ENCODE assay signal across 13 mouse cellular contexts in the genomic region with DNA sequence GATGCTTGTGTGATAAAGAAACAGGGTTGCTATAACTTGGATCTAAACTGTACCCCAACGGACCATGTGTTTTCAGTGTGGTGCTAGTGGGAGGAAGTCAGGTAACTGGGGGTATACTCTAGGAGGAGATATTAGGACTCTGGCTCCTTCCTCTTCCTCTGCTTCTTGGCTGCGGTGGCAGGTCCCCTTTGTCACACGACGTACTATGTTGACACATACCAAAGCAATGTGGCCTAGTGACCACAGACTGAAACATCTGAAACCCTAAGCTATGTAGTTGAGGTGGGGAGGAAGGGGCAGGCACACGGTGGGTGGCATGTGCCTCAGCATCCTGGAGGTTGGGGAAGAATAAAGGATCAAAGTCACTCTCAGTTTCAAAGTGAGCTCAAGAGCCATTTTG. TPM values are rescaled to one million over a fixed set of nuclear protein-coding genes. Genes with fewer than 3 reads are reported as not detected.
A peak's percentile ranks its signal among the peaks of the same experiment; 100 is the strongest.
DNase-seq lines count a peak whose midpoint lies in the region; ATAC-seq lines count a peak whose summit lies in the region.
"Had no signal": no experiment of that assay in that cellular context is flagged by ENCODE, and none has a peak within 500 bp of the region (broad histone marks: within the 10 kb centered on the region; RNA-seq: fewer than 3 reads in every experiment).

No protein-coding gene starts in this region.

- H3K4me3 ChIP-seq in kidney, embryonic 15.5 days (replicated peaks) = no peak overlapping the region
- H3K4me3 ChIP-seq in brown adipose tissue, adult 24 weeks (ENCODE audit: insufficient read depth, low read depth, low read length) = no peak overlapping the region
- H3K4me3 ChIP-seq in intestine, embryonic 16.5 days (ENCODE audit: low read length) = no peak overlapping the region
- H3K4me3 ChIP-seq: lung, embryonic 15.5 days; midbrain, embryonic 12.5 days had no signal

- H3K9me3 ChIP-seq in kidney, embryonic 15.5 days (replicated peaks) = no peaks in the 10 kb centered on the region
- no peaks in the 10 kb centered on the region for H3K9me3 ChIP-seq in intestine, embryonic 16.5 days (ENCODE audit: control insufficient read depth, low read length)
- H3K9me3 ChIP-seq: lung, embryonic 15.5 days; midbrain, embryonic 12.5 days had no signal

- H3K27ac ChIP-seq in kidney, embryonic 15.5 days = peak overlapping the region; percentile 89
- peak overlapping the region; percentile 83 for H3K27ac ChIP-seq in brown adipose tissue, adult 24 weeks (replicated peaks; ENCODE audit: low read depth, low read length)
- H3K27ac ChIP-seq in intestine, embryonic 16.5 days (ENCODE audit: low read length) = no peak overlapping the region
- H3K27ac ChIP-seq: midbrain, embryonic 12.5 days had no signal

- no peaks in the 10 kb centered on the region for H3K27me3 ChIP-seq in kidney, embryonic 15.5 days
- H3K27me3 ChIP-seq in intestine, embryonic 16.5 days (replicated peaks; ENCODE audit: control insufficient read depth, insufficient read depth, low read length) = no peaks in the 10 kb centered on the region
- H3K27me3 ChIP-seq: lung, embryonic 15.5 days; midbrain, embryonic 12.5 days had no signal

- H3K9ac ChIP-seq in kidney, embryonic 15.5 days = no peak overlapping the region
- 0 out of 2 replicates have a peak overlapping the region, but pooled peaks have one; percentile 26 for H3K9ac ChIP-seq in intestine, embryonic 16.5 days (ENCODE audit: low read depth, low read length)
- H3K9ac ChIP-seq: lung, embryonic 15.5 days; midbrain, embryonic 12.5 days had no signal

- H3K36me3 ChIP-seq in kidney, embryonic 15.5 days = peaks cover 26% of the 10 kb centered on the region
- H3K36me3 ChIP-seq in intestine, embryonic 16.5 days (ENCODE audit: control insufficient read depth, insufficient read depth, low read length) = no peaks in the 10 kb centered on the region

- H3K4me1 ChIP-seq in kidney, embryonic 15.5 days = peaks cover 37% of the 10 kb centered on the region
- H3K4me1 ChIP-seq in brown adipose tissue, adult 24 weeks (ENCODE audit: control insufficient read depth, insufficient read depth, insufficient read length, low read length) = peaks cover 20% of the 10 kb centered on the region
- peaks cover 28% of the 10 kb centered on the region for H3K4me1 ChIP-seq in intestine, embryonic 16.5 days (ENCODE audit: control insufficient read depth, insufficient read depth, low read length)
- H3K4me1 ChIP-seq: midbrain, embryonic 12.5 days had no signal

- no peak for ATAC-seq in kidney, embryonic 15.5 days (replicated peaks; ENCODE audit: low FRiP score)
- no peak for ATAC-seq in intestine, embryonic 16.5 days
- peak; percentile 49 for ATAC-seq in neutrophil, adult 5-6 weeks (ENCODE audit: extremely low read depth, insufficient number of reproducible peaks, low FRiP score, poor library complexity, severe bottlenecking)
- ATAC-seq in megakaryocyte-erythroid progenitor cell, adult 5-6 weeks (replicated peaks; ENCODE audit: low FRiP score, low TSS enrichment, poor library complexity, severe bottlenecking) = no peak
- ATAC-seq: forebrain, embryonic 14.5 days had no signal

- WGBS in kidney, embryonic 15.5 days = 56% methylated on average over 5 of the region's 5 CpGs
- WGBS in intestine, embryonic 16.5 days = 44% methylated on average over 5 of the region's 5 CpGs

- H3K4me2 ChIP-seq in kidney, embryonic 15.5 days = no peak overlapping the region
- H3K4me2 ChIP-seq in intestine, embryonic 16.5 days (ENCODE audit: low read depth, low read length) = no peak overlapping the region
- H3K4me2 ChIP-seq: lung, embryonic 15.5 days; midbrain, embryonic 12.5 days had no signal

- no peak for DNase-seq in kidney, adult 9 months
- no peak for DNase-seq in adrenal gland, adult 18-20 months (ENCODE audit: low spot score in 2 of 2)
- DNase-seq: cerebellum, adult 8-10 months; gastrocnemius, postnatal 10 days; right cerebral cortex, postnatal 14 days had no signal

RNA-seq across cellular contexts. Expression of gene Bace1, which starts 12.9 kb away (rescaled TPM):
- 32.9 and 33.9 TPM in 2 replicates for polyA plus RNA-seq in kidney, embryonic 15.5 days (2015; fragmentation: Nextera tagmentation; extraction: Ambion mirVana)
- 8.6 and 9.3 TPM in 2 replicates for polyA plus RNA-seq in brown adipose tissue, adult 24 weeks (2012; ENCODE audit: insufficient read depth, insufficient read length, missing spikeins)
- 17.8 TPM in 2 replicates for polyA plus RNA-seq in intestine, embryonic 16.5 days (2015; fragmentation: Nextera tagmentation; extraction: Ambion mirVana)
- total RNA-seq in neutrophil, adult 5-6 weeks (2017) = 0.70 and 0.86 TPM in 2 replicates
- 1.7 and 5.8 TPM in 2 replicates for total RNA-seq in megakaryocyte-erythroid progenitor cell, adult 5-6 weeks (2014; fragmentation: Nextera tagmentation)
- total RNA-seq in megakaryocyte-erythroid progenitor cell, adult 5-6 weeks (2017) = 0.52 and 0.99 TPM in 2 replicates
- 10 to 100 TPM; 21.3 to 25.2 TPM for total RNA-seq in adrenal gland, adult 18-20 months (2021)

RNA-seq across cellular contexts. Expression of gene Cep164, which starts 22.8 kb away (rescaled TPM):
- polyA plus RNA-seq in kidney, embryonic 15.5 days (2015; fragmentation: Nextera tagmentation; extraction: Ambion mirVana) = 28.3 and 30.6 TPM in 2 replicates
- 4.2 and 7.9 TPM in 2 replicates for polyA plus RNA-seq in brown adipose tissue, adult 24 weeks (2012; ENCODE audit: insufficient read depth, insufficient read length, missing spikeins)
- polyA plus RNA-seq in intestine, embryonic 16.5 days (2015; fragmentation: Nextera tagmentation; extraction: Ambion mirVana) = 20.6 and 21.6 TPM in 2 replicates
- 20.1 and 21.9 TPM in 2 replicates for total RNA-seq in neutrophil, adult 5-6 weeks (2017)
- total RNA-seq in megakaryocyte-erythroid progenitor cell, adult 5-6 weeks (2014; fragmentation: Nextera tagmentation) = 15.8 and 30.3 TPM in 2 replicates
- 10.6 and 11.1 TPM in 2 replicates for total RNA-seq in megakaryocyte-erythroid progenitor cell, adult 5-6 weeks (2017)
- 10 to 100 TPM in 1 of 2 experiments, 1 to 10 TPM in 1; 9.6 to 12.0 TPM for total RNA-seq in adrenal gland, adult 18-20 months (2021)

RNA-seq across cellular contexts. Expression of gene Pcsk7, which starts 55.0 kb away (rescaled TPM):
- polyA plus RNA-seq in kidney, embryonic 15.5 days (2015; fragmentation: Nextera tagmentation; extraction: Ambion mirVana) = 19.4 and 22.0 TPM in 2 replicates
- 9.5 and 11.6 TPM in 2 replicates for polyA plus RNA-seq in brown adipose tissue, adult 24 weeks (2012; ENCODE audit: insufficient read depth, insufficient read length, missing spikeins)
- polyA plus RNA-seq in intestine, embryonic 16.5 days (2015; fragmentation: Nextera tagmentation; extraction: Ambion mirVana) = 22.2 and 23.8 TPM in 2 replicates
- 36.6 and 42.8 TPM in 2 replicates for total RNA-seq in neutrophil, adult 5-6 weeks (2017)
- 17.4 and 24.5 TPM in 2 replicates for total RNA-seq in megakaryocyte-erythroid progenitor cell, adult 5-6 weeks (2014; fragmentation: Nextera tagmentation)
- 11.9 and 15.8 TPM in 2 replicates for total RNA-seq in megakaryocyte-erythroid progenitor cell, adult 5-6 weeks (2017)
- total RNA-seq in adrenal gland, adult 18-20 months (2021) = 10 to 100 TPM; 26.2 to 27.0 TPM

RNA-seq across cellular contexts. Expression of gene Rnf214, which starts 55.4 kb away (rescaled TPM):
- 57.4 and 62.3 TPM in 2 replicates for polyA plus RNA-seq in kidney, embryonic 15.5 days (2015; fragmentation: Nextera tagmentation; extraction: Ambion mirVana)
- polyA plus RNA-seq in brown adipose tissue, adult 24 weeks (2012; ENCODE audit: insufficient read depth, insufficient read length, missing spikeins) = 20.6 and 23.0 TPM in 2 replicates
- 35.2 and 36.0 TPM in 2 replicates for polyA plus RNA-seq in intestine, embryonic 16.5 days (2015; fragmentation: Nextera tagmentation; extraction: Ambion mirVana)
- total RNA-seq in neutrophil, adult 5-6 weeks (2017) = 48.1 and 50.2 TPM in 2 replicates
- total RNA-seq in megakaryocyte-erythroid progenitor cell, adult 5-6 weeks (2014; fragmentation: Nextera tagmentation) = 34.7 and 48.2 TPM in 2 replicates
- 22.6 and 26.0 TPM in 2 replicates for total RNA-seq in megakaryocyte-erythroid progenitor cell, adult 5-6 weeks (2017)
- total RNA-seq in adrenal gland, adult 18-20 months (2021) = 10 to 100 TPM; 35.6 to 39.4 TPM
